Mouse (Mus musculus): ENCODE results near the gene Lamb1. TPM values are rescaled to one million over a fixed set of nuclear protein-coding genes. Genes with fewer than 3 reads are reported as not detected.
A peak's percentile ranks its signal among the peaks of the same experiment; 100 is the strongest.

The Lamb1 gene
- polyA plus RNA-seq, 1 experiment from 2014 or later: 61.9 TPM

DNA sequence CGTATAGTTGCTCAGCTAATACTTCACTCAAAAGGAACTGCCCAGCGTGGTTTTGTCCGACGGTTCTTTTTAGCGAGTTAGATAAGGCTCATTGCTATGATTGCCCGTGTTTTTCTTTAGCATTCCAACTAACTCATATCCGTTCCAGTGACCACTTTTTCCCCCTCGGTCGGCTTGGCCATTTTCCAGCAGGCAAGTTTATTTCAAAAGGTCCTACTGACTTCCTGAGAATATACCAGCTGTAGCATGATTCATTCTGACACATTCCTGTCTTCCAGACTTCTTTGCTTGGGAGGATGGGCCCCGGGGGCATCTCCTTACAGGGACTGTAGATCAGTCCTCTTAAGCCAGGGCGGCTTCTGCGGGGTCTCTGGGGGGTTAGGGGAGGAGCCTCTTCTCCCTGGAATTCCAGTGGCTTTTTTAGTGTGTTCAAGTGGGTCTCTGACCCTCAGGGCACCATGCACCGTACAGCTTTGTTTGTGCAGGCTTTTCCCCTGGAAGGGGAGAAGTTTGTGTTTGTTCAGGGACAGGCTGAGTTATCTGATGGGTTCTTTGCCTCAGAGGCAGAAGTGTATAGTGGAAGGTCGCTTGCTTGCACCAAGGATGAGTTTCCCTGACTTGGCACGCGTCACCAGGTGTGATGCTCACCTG lies 6.5 kb downstream of the Lamb1 start:
- ATAC-seq (ENCODE audit: insufficient number of reproducible peaks, insufficient read depth, low FRiP score, low TSS enrichment, low read depth): no peak; the same call in 1 of the 2 replicates
- H3K9me3 ChIP-seq: no peaks in the 10 kb centered on the region
- no peak overlapping the region for H3K4me3 ChIP-seq
- no peaks in the 10 kb centered on the region for H3K27me3 ChIP-seq
- H3K9ac ChIP-seq: 0 out of 2 replicates have a peak overlapping the region, but pooled peaks have one; percentile 1
- H3K36me3 ChIP-seq: peaks cover 72% of the 10 kb centered on the region
- peak overlapping the region; percentile 39 for H3K4me2 ChIP-seq
- H3K27ac ChIP-seq: peak overlapping the region; percentile 80
- 19% methylated on average over 16 of the region's 16 CpGs for WGBS
- peaks cover 75% of the 10 kb centered on the region for H3K4me1 ChIP-seq

GRCm38 (mm10) chr12:31272012-31272735 lies 7.1 kb downstream of the Lamb1 start:
- no peak overlapping the region for H3K4me3 ChIP-seq

GRCm38 (mm10) chr12:31272846-31273245 lies 7.8 kb downstream of the Lamb1 start:
- Histone ChIP-seq H3K27ac (0 out of 2 replicates have a peak overlapping the region, but pooled peaks have one; percentile 3), H3K4me1 (peaks cover 64% of the 10 kb centered on the region), H3K27me3 (no peaks in the 10 kb centered on the region), H3K4me3 (no peak overlapping the region), H3K9ac (no peak overlapping the region), H3K9me3 (no peaks in the 10 kb centered on the region), H3K4me2 (no peak overlapping the region), H3K36me3 (peaks cover 81% of the 10 kb centered on the region)
- 67% methylated on average over 2 of the region's 2 CpGs for WGBS
- no peak for ATAC-seq (ENCODE audit: insufficient number of reproducible peaks, insufficient read depth, low FRiP score, low TSS enrichment, low read depth)

More at GRCm38 (mm10) chr12:31272012-31272735, 7.1 kb downstream of the Lamb1 start:
- H3K36me3 ChIP-seq: peaks cover 75% of the 10 kb centered on the region
- ATAC-seq (ENCODE audit: insufficient number of reproducible peaks, insufficient read depth, low FRiP score, low TSS enrichment, low read depth): no peak
- peak overlapping the region; percentile 39 for H3K4me2 ChIP-seq
- no peaks in the 10 kb centered on the region for H3K27me3 ChIP-seq
- peak overlapping the region; percentile 80 for H3K27ac ChIP-seq
- 0 out of 2 replicates have a peak overlapping the region, but pooled peaks have one; percentile 1 for H3K9ac ChIP-seq
- peaks cover 68% of the 10 kb centered on the region for H3K4me1 ChIP-seq
- 57% methylated on average over 8 of the region's 8 CpGs for WGBS
- H3K9me3 ChIP-seq: no peaks in the 10 kb centered on the region

- H3K4me2 ChIP-seq: no peak overlapping the region
- no peaks in the 10 kb centered on the region for H3K9me3 ChIP-seq
- 95% methylated on average over 7 of the region's 7 CpGs for WGBS
- ATAC-seq (ENCODE audit: insufficient number of reproducible peaks, insufficient read depth, low FRiP score, low TSS enrichment, low read depth): no peak
- peaks cover 86% of the 10 kb centered on the region for H3K36me3 ChIP-seq
- H3K9ac ChIP-seq: no peak overlapping the region
- no peak overlapping the region for H3K4me3 ChIP-seq
- no peak overlapping the region for H3K27ac ChIP-seq
- peaks cover 56% of the 10 kb centered on the region for H3K4me1 ChIP-seq
- H3K27me3 ChIP-seq: no peaks in the 10 kb centered on the region
Observed at GRCm38 (mm10) chr12:31273646-31274045, 8.6 kb downstream of the Lamb1 start.

DNA sequence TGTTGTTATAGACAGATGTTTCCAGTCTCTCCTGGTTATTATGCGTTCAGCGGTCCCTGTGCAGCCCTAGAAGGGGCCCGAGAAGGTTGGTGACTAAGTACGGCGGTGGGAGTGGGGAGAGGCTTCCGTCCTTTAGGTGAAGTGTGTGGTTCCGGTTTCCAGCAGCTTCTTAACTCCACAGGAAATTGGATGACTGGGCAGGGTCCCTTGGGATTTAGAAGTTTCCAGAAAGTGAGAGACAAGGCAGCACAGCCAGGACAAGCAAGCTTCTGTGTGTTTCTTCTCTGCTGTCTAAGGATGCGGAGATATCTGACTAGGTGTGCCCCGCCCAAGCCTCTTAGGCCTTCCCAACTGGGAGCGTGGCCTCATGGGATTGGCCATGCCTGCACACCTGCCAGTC lies 10.4 kb downstream of the Lamb1 start:
- H3K9me3 ChIP-seq: no peaks in the 10 kb centered on the region
- no peak overlapping the region for H3K9ac ChIP-seq
- no peak overlapping the region for H3K4me2 ChIP-seq
- no peaks in the 10 kb centered on the region for H3K27me3 ChIP-seq
- 69% methylated on average over 10 of the region's 10 CpGs for WGBS
- peaks cover 49% of the 10 kb centered on the region for H3K4me1 ChIP-seq
- peak overlapping the region; percentile 28; the same call in 1 of the 2 replicates for H3K27ac ChIP-seq
- H3K4me3 ChIP-seq: no peak overlapping the region
- H3K36me3 ChIP-seq: peaks cover 89% of the 10 kb centered on the region
- no peak for ATAC-seq (ENCODE audit: insufficient number of reproducible peaks, insufficient read depth, low FRiP score, low TSS enrichment, low read depth)

- Histone ChIP-seq H3K4me1 (peaks cover 30% of the 10 kb centered on the region), H3K9me3 (no peaks in the 10 kb centered on the region), H3K4me3 (no peak overlapping the region), H3K36me3 (peaks cover 90% of the 10 kb centered on the region), H3K27me3 (no peaks in the 10 kb centered on the region), H3K9ac (no peak overlapping the region), H3K4me2 (no peak overlapping the region), H3K27ac (no peak overlapping the region)
- WGBS: 88% methylated on average over 11 of the region's 11 CpGs
- no peak for ATAC-seq (ENCODE audit: insufficient number of reproducible peaks, insufficient read depth, low FRiP score, low TSS enrichment, low read depth)
Observed at GRCm38 (mm10) chr12:31278270-31278669, 13.2 kb downstream of the Lamb1 start.

- Histone ChIP-seq H3K9me3 (no peaks in the 10 kb centered on the region), H3K27me3 (no peaks in the 10 kb centered on the region), H3K36me3 (peaks cover 88% of the 10 kb centered on the region), H3K4me2 (no peak overlapping the region), H3K27ac (no peak overlapping the region), H3K4me1 (peaks cover 33% of the 10 kb centered on the region), H3K9ac (no peak overlapping the region), H3K4me3 (no peak overlapping the region)
- ATAC-seq (ENCODE audit: insufficient number of reproducible peaks, insufficient read depth, low FRiP score, low TSS enrichment, low read depth): no peak
- 77% methylated on average over 7 of the region's 7 CpGs for WGBS
Observed at GRCm38 (mm10) chr12:31280318-31280717, 15.3 kb downstream of the Lamb1 start.

GRCm38 (mm10) chr12:31281100-31281591 lies 16.1 kb downstream of the Lamb1 start:
- ATAC-seq (ENCODE audit: insufficient number of reproducible peaks, insufficient read depth, low FRiP score, low TSS enrichment, low read depth): no peak
- WGBS: 65% methylated on average over 9 of the region's 9 CpGs
- no peaks in the 10 kb centered on the region for H3K9me3 ChIP-seq
- H3K4me1 ChIP-seq: peaks cover 27% of the 10 kb centered on the region
- no peak overlapping the region for H3K4me2 ChIP-seq
- H3K36me3 ChIP-seq: peaks cover 88% of the 10 kb centered on the region
- H3K27me3 ChIP-seq: no peaks in the 10 kb centered on the region
- no peak overlapping the region for H3K4me3 ChIP-seq
- no peak overlapping the region for H3K27ac ChIP-seq
- no peak overlapping the region for H3K9ac ChIP-seq

- no peak overlapping the region for H3K9ac ChIP-seq
- no peak for ATAC-seq (ENCODE audit: insufficient number of reproducible peaks, insufficient read depth, low FRiP score, low TSS enrichment, low read depth)
- H3K36me3 ChIP-seq: peaks cover 88% of the 10 kb centered on the region
Observed at GRCm38 (mm10) chr12:31282241-31282640, 17.2 kb downstream of the Lamb1 start.

GRCm38 (mm10) chr12:31283131-31283530 lies 18.1 kb downstream of the Lamb1 start:
- WGBS: 81% methylated on average over 4 of the region's 4 CpGs
- Histone ChIP-seq H3K27ac (no peak overlapping the region; the same call in 1 of the 2 replicates), H3K9me3 (no peaks in the 10 kb centered on the region), H3K4me1 (peaks cover 20% of the 10 kb centered on the region), H3K36me3 (peaks cover 88% of the 10 kb centered on the region), H3K27me3 (no peaks in the 10 kb centered on the region), H3K4me3 (no peak overlapping the region), H3K4me2 (no peak overlapping the region), H3K9ac (no peak overlapping the region)
- ATAC-seq (ENCODE audit: insufficient number of reproducible peaks, insufficient read depth, low FRiP score, low TSS enrichment, low read depth): no peak

More at GRCm38 (mm10) chr12:31282241-31282640, 17.2 kb downstream of the Lamb1 start:
- 87% methylated on average over 5 of the region's 5 CpGs for WGBS
- peaks cover 24% of the 10 kb centered on the region for H3K4me1 ChIP-seq
- no peaks in the 10 kb centered on the region for H3K9me3 ChIP-seq
- no peaks in the 10 kb centered on the region for H3K27me3 ChIP-seq
- no peak overlapping the region for H3K27ac ChIP-seq
- H3K4me3 ChIP-seq: no peak overlapping the region
- no peak overlapping the region for H3K4me2 ChIP-seq

DNA sequence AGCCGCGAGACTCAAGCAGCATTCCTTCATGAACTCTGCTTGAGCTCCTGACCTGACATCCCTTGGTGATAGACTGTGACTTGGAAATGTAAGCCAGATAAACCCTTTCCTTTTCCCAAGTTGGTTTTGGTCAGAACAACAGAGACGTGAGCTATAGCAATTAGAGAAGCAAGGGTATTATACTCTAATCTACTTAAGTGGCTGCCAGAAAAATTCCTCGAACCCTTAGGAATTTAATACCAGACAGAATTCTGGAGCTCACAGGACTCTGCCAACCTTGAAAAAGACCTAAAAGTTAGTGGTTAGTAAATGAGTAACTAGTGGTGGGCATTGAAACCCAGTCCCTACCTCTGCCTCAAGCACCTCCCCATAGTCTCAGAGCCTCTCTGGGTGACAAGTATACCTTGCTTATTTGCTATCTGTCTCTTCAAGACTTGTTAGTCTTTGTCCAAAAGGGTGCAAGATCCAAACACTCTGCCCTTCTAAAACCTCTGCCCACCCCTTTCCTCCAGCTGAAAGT lies 18.6 kb downstream of the Lamb1 start:
- peak overlapping the region; percentile 28 for H3K27ac ChIP-seq
- H3K36me3 ChIP-seq: peaks cover 88% of the 10 kb centered on the region
- peaks cover 20% of the 10 kb centered on the region for H3K4me1 ChIP-seq
- H3K4me2 ChIP-seq: no peak overlapping the region
- ATAC-seq (ENCODE audit: insufficient number of reproducible peaks, insufficient read depth, low FRiP score, low TSS enrichment, low read depth): no peak
- H3K9ac ChIP-seq: no peak overlapping the region
- H3K27me3 ChIP-seq: no peaks in the 10 kb centered on the region
- H3K9me3 ChIP-seq: no peaks in the 10 kb centered on the region
- H3K4me3 ChIP-seq: no peak overlapping the region
- 51% methylated on average over 4 of the region's 4 CpGs for WGBS

Measured in embryonic facial prominence, embryonic 13.5 days (tissue).